Mouse (Mus musculus) MEL (cell line): ENCODE results near the gene Eif3a.

ENCODE experiments used
- CTCF ChIP-seq, 3 experiments: IDR thresholded peaks in 2 of 3; conservative IDR thresholded peaks in 1 of 3; 2 replicates each; pipeline ENCODE4 v1.5.1; 2011 to 2012; ENCODE audit warnings: low read length in 3 of 3, low read depth in 2 of 3, mild to moderate bottlenecking in 2 of 3, improper control_type of control experiment in 1 of 3, inconsistent platforms in 1 of 3, mixed read lengths in 1 of 3, moderate library complexity in 1 of 3; ENCODE audit not compliant: control insufficient read depth in 1 of 3, insufficient read depth in 1 of 3, poor library complexity in 1 of 3, severe bottlenecking in 1 of 3
- E2F4 ChIP-seq: IDR thresholded peaks from 2 replicates; pipeline ENCODE4 v1.6.1; 2011; ENCODE audit warnings: low read depth, low read length, improper control_type of control experiment, borderline replicate concordance
- EP300 ChIP-seq, 2 experiments: IDR thresholded peaks; 2 replicates each; pipeline ENCODE4 v1.6.1; 2011; ENCODE audit warnings: improper control_type of control experiment in 2 of 2, low read length in 2 of 2, low read depth in 1 of 2, mild to moderate bottlenecking in 1 of 2
- MAFK ChIP-seq: IDR thresholded peaks from 2 replicates; pipeline ENCODE4 v1.6.1; 2011; ENCODE audit warnings: low read depth, mild to moderate bottlenecking, low read length, improper control_type of control experiment, borderline replicate concordance
- MAX ChIP-seq: IDR thresholded peaks from 2 replicates; pipeline ENCODE4 v1.6.1; 2011; ENCODE audit warnings: low read length, improper control_type of control experiment
- MAZ ChIP-seq: IDR thresholded peaks from 2 replicates; pipeline ENCODE4 v1.6.1; 2012; ENCODE audit warnings: low read depth, mild to moderate bottlenecking, inconsistent platforms, low read length, improper control_type of control experiment
- POLR2A ChIP-seq, 2 experiments: IDR thresholded peaks; 2 replicates each; pipeline ENCODE4 v1.6.1; 2011 to 2012; ENCODE audit warnings: low read length in 2 of 2, mild to moderate bottlenecking in 2 of 2, control low read depth in 1 of 2, improper control_type of control experiment in 1 of 2, low read depth in 1 of 2, moderate library complexity in 1 of 2; ENCODE audit not compliant: control insufficient read depth in 1 of 2, insufficient read depth in 1 of 2, poor library complexity in 1 of 2
- SMC3 ChIP-seq: IDR thresholded peaks from 2 replicates; pipeline ENCODE4 v1.6.1; 2011; ENCODE audit warnings: low read depth, low read length, improper control_type of control experiment
- TAL1 ChIP-seq: IDR thresholded peaks from 2 replicates; pipeline ENCODE4 v1.6.1; 2012; ENCODE audit warnings: mild to moderate bottlenecking, inconsistent platforms, low read length, moderate library complexity, mixed read lengths
- UBTF ChIP-seq: IDR thresholded peaks from 2 replicates; pipeline ENCODE4 v1.6.1; 2012; ENCODE audit warnings: low read depth, mild to moderate bottlenecking, inconsistent platforms, low read length, improper control_type of control experiment, moderate library complexity, borderline replicate concordance; ENCODE audit not compliant: insufficient read depth
- USF1 ChIP-seq: IDR thresholded peaks from 2 replicates; pipeline ENCODE4 v1.6.1; 2014; ENCODE audit warnings: low read depth, mild to moderate bottlenecking, inconsistent platforms, low read length, improper control_type of control experiment, moderate library complexity
- ZNF384 ChIP-seq: IDR thresholded peaks from 2 replicates; pipeline ENCODE4 v1.6.1; 2012; ENCODE audit warnings: low read depth, mild to moderate bottlenecking, inconsistent platforms, low read length, improper control_type of control experiment

GRCm38 (mm10) chr19:60747801-60748200, 42.7 kb downstream of the Eif3a start:
- TF ChIP-seq CTCF (IDR thresholded peaks at IDR 0.05 in 2 of 3, conservative IDR thresholded peaks at IDR 0.05 in 1 of 3; ENCODE audit: control insufficient read depth in 1 of 3, insufficient read depth in 1 of 3, low read depth in 2 of 3, low read length in 3 of 3, poor library complexity in 1 of 3, severe bottlenecking in 1 of 3) = no peak
- TF ChIP-seq SMC3 = no peak
- TF ChIP-seq UBTF = no peak
- TF ChIP-seq POLR2A (IDR thresholded peaks at IDR 0.05; ENCODE audit: control insufficient read depth in 1 of 2, insufficient read depth in 1 of 2, low read depth in 1 of 2, low read length in 2 of 2, poor library complexity in 1 of 2) = no peak
- TF ChIP-seq MAZ = no peak
- TF ChIP-seq ZNF384 = no peak
- TF ChIP-seq MAFK = no peak
- TF ChIP-seq EP300 (IDR thresholded peaks at IDR 0.05; ENCODE audit: low read depth in 1 of 2, low read length in 2 of 2) = no peak
- TF ChIP-seq E2F4 = no peak
- TF ChIP-seq USF1 = no peak
- no peak for TF ChIP-seq TAL1
- TF ChIP-seq MAX = no peak
